Mouse (Mus musculus) embryonic fibroblast, embryonic 13.5 days (primary cell): ENCODE results near the gene D8Ertd738e.

Experiments used
- CTCF ChIP-seq: IDR thresholded peaks from 2 replicates; pipeline ENCODE4 v1.5.1; 2011; ENCODE audit warnings: mild to moderate bottlenecking, control low read depth, low read length, moderate library complexity, borderline replicate concordance; ENCODE audit not compliant: insufficient read depth
- POLR2A ChIP-seq: IDR thresholded peaks from 2 replicates; pipeline ENCODE4 v1.6.1; 2011; ENCODE audit warnings: low read depth, mild to moderate bottlenecking, control low read depth, low read length, moderate library complexity

GRCm38 (mm10) chr8:84291688-84292087, 42.2 kb upstream of the D8Ertd738e start:
- TF ChIP-seq CTCF (0 out of 2 replicates have a peak, but pooled peaks have one; percentile 13), POLR2A (no peak)
